ENCODE assay signal across 8 mouse cellular contexts in genomic region chr9:110651931-110652722, GRCm38 (mm10). TPM values are rescaled to one million over a fixed set of nuclear protein-coding genes. Genes with fewer than 3 reads are reported as not detected.
DNase-seq lines count a peak whose midpoint lies in the region; ATAC-seq and TF ChIP-seq lines count a peak whose summit lies in the region.

No protein-coding gene starts in this region.

- no peaks in the 10 kb centered on the region for H3K9me3 ChIP-seq in neural tube, embryonic 11.5 days (ENCODE audit: control insufficient read depth, low read length)
- H3K9me3 ChIP-seq in embryonic facial prominence, embryonic 13.5 days = no peaks in the 10 kb centered on the region
- no peaks in the 10 kb centered on the region for H3K9me3 ChIP-seq in hindbrain, postnatal 0 days (ENCODE audit: low read length)
- no peaks in the 10 kb centered on the region for H3K9me3 ChIP-seq in liver, postnatal 0 days (ENCODE audit: low read length)

- H3K4me1 ChIP-seq in neural tube, embryonic 11.5 days (ENCODE audit: control insufficient read depth, insufficient read depth, low read length) = peaks cover 30% of the 10 kb centered on the region
- peaks cover 34% of the 10 kb centered on the region for H3K4me1 ChIP-seq in embryonic facial prominence, embryonic 13.5 days
- H3K4me1 ChIP-seq in hindbrain, postnatal 0 days (ENCODE audit: insufficient read depth, low read length) = peaks cover 21% of the 10 kb centered on the region
- H3K4me1 ChIP-seq in liver, postnatal 0 days (ENCODE audit: insufficient read depth) = peaks cover 38% of the 10 kb centered on the region
- H3K4me1 ChIP-seq in small intestine, adult 2 months (ENCODE audit: control insufficient read depth, insufficient read depth, insufficient read length, low read length) = peaks cover 20% of the 10 kb centered on the region

- TF ChIP-seq POLR2A in small intestine, adult 2 months (IDR thresholded peaks at IDR 0.05; ENCODE audit: low read depth, low read length) = no peak

- H3K4me2 ChIP-seq in neural tube, embryonic 11.5 days (ENCODE audit: low read depth) = peak overlapping the region; percentile 12; the same call in 1 of the 2 replicates
- H3K4me2 ChIP-seq in embryonic facial prominence, embryonic 13.5 days = peak overlapping the region; percentile 99
- H3K4me2 ChIP-seq in hindbrain, postnatal 0 days (ENCODE audit: low read depth, low read length) = peak overlapping the region; percentile 98
- H3K4me2 ChIP-seq in liver, postnatal 0 days (ENCODE audit: low read depth, low read length) = peak overlapping the region; percentile 99

- TF ChIP-seq CTCF in hindbrain, postnatal 0 days (IDR thresholded peaks at IDR 0.05; ENCODE audit: low read depth) = no peak
- peak; percentile 50 for TF ChIP-seq CTCF in liver, postnatal 0 days (IDR thresholded peaks at IDR 0.05; ENCODE audit: low read depth)
- no peak for TF ChIP-seq CTCF in small intestine, adult 2 months (IDR thresholded peaks at IDR 0.05; ENCODE audit: extremely low read depth, insufficient read length, insufficient replicate concordance, low read depth, low read length)

- DNase-seq in neural tube, embryonic 11.5 days (ENCODE audit: low spot score) = no peak
- DNase-seq in neural tube, embryonic 10.5 days (ENCODE audit: extremely low spot score, low spot score) = no peak
- DNase-seq in hindbrain, postnatal 0 days (ENCODE audit: low spot score) = no peak
- DNase-seq in liver, postnatal 0 days = peak; percentile 54
- DNase-seq in MN1 (ENCODE audit: low spot score) = no peak
- DNase-seq in urinary bladder, postnatal 4 days (ENCODE audit: low spot score in 2 of 2) = no peak

- ATAC-seq in neural tube, embryonic 11.5 days (ENCODE audit: insufficient read depth, low FRiP score, low TSS enrichment) = no peak
- ATAC-seq in embryonic facial prominence, embryonic 13.5 days (ENCODE audit: insufficient number of reproducible peaks, insufficient read depth, low FRiP score, low TSS enrichment, low read depth) = no peak
- ATAC-seq in hindbrain, postnatal 0 days = no peak
- ATAC-seq in liver, postnatal 0 days = no peak

- peaks cover 25% of the 10 kb centered on the region for H3K27me3 ChIP-seq in neural tube, embryonic 11.5 days (ENCODE audit: control insufficient read depth, insufficient read depth, low read length)
- H3K27me3 ChIP-seq in embryonic facial prominence, embryonic 13.5 days = peaks cover 54% of the 10 kb centered on the region
- H3K27me3 ChIP-seq in hindbrain, postnatal 0 days (ENCODE audit: insufficient read depth, low read length) = no peaks in the 10 kb centered on the region
- H3K27me3 ChIP-seq in liver, postnatal 0 days (ENCODE audit: insufficient read depth, low read length) = peaks cover 15% of the 10 kb centered on the region
- no peaks in the 10 kb centered on the region for H3K27me3 ChIP-seq in small intestine, adult 2 months (ENCODE audit: control insufficient read depth, insufficient read depth, low read length)

- no peak for TF ChIP-seq EP300 in liver, postnatal 0 days (IDR thresholded peaks at IDR 0.05; ENCODE audit: low read depth)

- 39% methylated on average over 13 of the region's 13 CpGs for WGBS in neural tube, embryonic 11.5 days
- 29% methylated on average over 13 of the region's 13 CpGs for WGBS in embryonic facial prominence, embryonic 13.5 days
- WGBS in hindbrain, postnatal 0 days = 36% methylated on average over 13 of the region's 13 CpGs
- 22% methylated on average over 13 of the region's 13 CpGs for WGBS in liver, postnatal 0 days (ENCODE audit: insufficient replicate concordance)
- 10% methylated on average over 13 of the region's 13 CpGs for WGBS in small intestine, adult 2 months

- H3K4me3 ChIP-seq in neural tube, embryonic 11.5 days (ENCODE audit: low read depth, low read length) = no peak overlapping the region
- H3K4me3 ChIP-seq in embryonic facial prominence, embryonic 13.5 days = peak overlapping the region; percentile 64
- H3K4me3 ChIP-seq in hindbrain, postnatal 0 days (ENCODE audit: low read length) = 0 out of 2 replicates have a peak overlapping the region, but pooled peaks have one; percentile 71
- H3K4me3 ChIP-seq in liver, postnatal 0 days (ENCODE audit: low read depth, low read length) = peak overlapping the region; percentile 81
- peak overlapping the region; percentile 76 for H3K4me3 ChIP-seq in small intestine, adult 2 months (ENCODE audit: low read depth, low read length)

- H3K36me3 ChIP-seq in neural tube, embryonic 11.5 days (ENCODE audit: control insufficient read depth, insufficient read depth, low read length) = no peaks in the 10 kb centered on the region
- no peaks in the 10 kb centered on the region for H3K36me3 ChIP-seq in embryonic facial prominence, embryonic 13.5 days
- H3K36me3 ChIP-seq in hindbrain, postnatal 0 days (ENCODE audit: insufficient read depth, low read length) = no peaks in the 10 kb centered on the region
- H3K36me3 ChIP-seq in liver, postnatal 0 days (replicated peaks; ENCODE audit: insufficient read depth, low read length) = no peaks in the 10 kb centered on the region
- H3K36me3 ChIP-seq in small intestine, adult 2 months (ENCODE audit: control insufficient read depth, insufficient read depth, low read length) = 0 out of 2 replicates have a peak, but pooled peaks cover 1% of the 10 kb centered on the region

- H3K9ac ChIP-seq in neural tube, embryonic 11.5 days (ENCODE audit: low read length) = no peak overlapping the region
- H3K9ac ChIP-seq in embryonic facial prominence, embryonic 13.5 days = no peak overlapping the region
- H3K9ac ChIP-seq in hindbrain, postnatal 0 days (replicated peaks; ENCODE audit: low read length) = no peak overlapping the region
- peak overlapping the region; percentile 22 for H3K9ac ChIP-seq in liver, postnatal 0 days (replicated peaks)

- no peak overlapping the region for H3K27ac ChIP-seq in neural tube, embryonic 11.5 days (ENCODE audit: low read depth, low read length)
- H3K27ac ChIP-seq in embryonic facial prominence, embryonic 13.5 days = peak overlapping the region; percentile 23
- no peak overlapping the region for H3K27ac ChIP-seq in hindbrain, postnatal 0 days
- no peak overlapping the region; the same call in 1 of the 2 replicates for H3K27ac ChIP-seq in liver, postnatal 0 days (ENCODE audit: low read depth)
- H3K27ac ChIP-seq in small intestine, adult 2 months (ENCODE audit: insufficient read depth, low read depth, low read length) = peak overlapping the region; percentile 59

RNA-seq across cellular contexts. Expression of gene Nbeal2, which starts 1.8 kb away (rescaled TPM):
- polyA plus RNA-seq in neural tube, embryonic 11.5 days (2014; fragmentation: Nextera tagmentation; extraction: Ambion mirVana) = 0.87 and 1.1 TPM in 2 replicates
- polyA plus RNA-seq in embryonic facial prominence, embryonic 13.5 days (2015; fragmentation: Nextera tagmentation; extraction: Ambion mirVana) = 1.8 and 2.4 TPM in 2 replicates
- 9.0 and 11.5 TPM in 2 replicates for total RNA-seq in hindbrain, postnatal 0 days (2014; rRNA removed)
- 1.8 and 1.9 TPM in 2 replicates for polyA plus RNA-seq in hindbrain, postnatal 0 days (2015; fragmentation: Nextera tagmentation; extraction: Ambion mirVana)
- 1.5 and 2.0 TPM in 2 replicates for polyA plus RNA-seq in liver, postnatal 0 days (2015; fragmentation: Nextera tagmentation; extraction: Ambion mirVana)
- polyA plus RNA-seq in small intestine, adult 2 months (2012; rRNA removed) = 28.1 and 28.8 TPM in 2 replicates

RNA-seq across cellular contexts. Expression of gene Ccdc12, which starts 4.2 kb away (rescaled TPM):
- polyA plus RNA-seq in neural tube, embryonic 11.5 days (2014; fragmentation: Nextera tagmentation; extraction: Ambion mirVana) = 131 and 134 TPM in 2 replicates
- polyA plus RNA-seq in embryonic facial prominence, embryonic 13.5 days (2015; fragmentation: Nextera tagmentation; extraction: Ambion mirVana) = 101 and 123 TPM in 2 replicates
- 15.0 and 17.0 TPM in 2 replicates for total RNA-seq in hindbrain, postnatal 0 days (2014; rRNA removed)
- 108 and 113 TPM in 2 replicates for polyA plus RNA-seq in hindbrain, postnatal 0 days (2015; fragmentation: Nextera tagmentation; extraction: Ambion mirVana)
- 69.3 and 71.1 TPM in 2 replicates for polyA plus RNA-seq in liver, postnatal 0 days (2015; fragmentation: Nextera tagmentation; extraction: Ambion mirVana)
- 52.9 and 138 TPM in 2 replicates for polyA plus RNA-seq in small intestine, adult 2 months (2012; rRNA removed)

RNA-seq across cellular contexts. Expression of gene Nradd, which starts 27.9 kb away (rescaled TPM):
- 23.4 and 24.3 TPM in 2 replicates for polyA plus RNA-seq in neural tube, embryonic 11.5 days (2014; fragmentation: Nextera tagmentation; extraction: Ambion mirVana)
- 77.5 and 77.8 TPM in 2 replicates for polyA plus RNA-seq in embryonic facial prominence, embryonic 13.5 days (2015; fragmentation: Nextera tagmentation; extraction: Ambion mirVana)
- total RNA-seq in hindbrain, postnatal 0 days (2014; rRNA removed) = 23.1 and 30.6 TPM in 2 replicates
- 18.7 and 19.3 TPM in 2 replicates for polyA plus RNA-seq in hindbrain, postnatal 0 days (2015; fragmentation: Nextera tagmentation; extraction: Ambion mirVana)
- polyA plus RNA-seq in liver, postnatal 0 days (2015; fragmentation: Nextera tagmentation; extraction: Ambion mirVana) = 1.3 and 1.4 TPM in 2 replicates
- polyA plus RNA-seq in small intestine, adult 2 months (2012; rRNA removed) = 3.3 and 3.7 TPM in 2 replicates

Comparison
In these comparisons a context has a peak if more than half of its experiments do, and no peak if none do; other contexts are left out.
1. H3K27ac ChIP-seq: peak in embryonic facial prominence, embryonic 13.5 days (single experiment) and small intestine, adult 2 months (single experiment); none in neural tube, embryonic 11.5 days (single experiment), hindbrain, postnatal 0 days (single experiment) and liver, postnatal 0 days (single experiment).
2. H3K4me2 ChIP-seq: peak in every context shown above with its lines; median percentile 99 in embryonic facial prominence, embryonic 13.5 days; 99 in liver, postnatal 0 days; 98 in hindbrain, postnatal 0 days; 12 in neural tube, embryonic 11.5 days.